Mouse (Mus musculus) intestine, embryonic 14.5 days (tissue): ENCODE data around the gene Stk10. TPM values are rescaled to one million over a fixed set of nuclear protein-coding genes. Genes with fewer than 3 reads are reported as not detected.
"Not testable (repeated sequence)": the region's sequence is repeated elsewhere in the genome, so short reads cannot be mapped to it uniquely, and the experiment has no call there.

Experiments
- ATAC-seq: fragments of 200-750 bp; cut with Nextera tagmentation; replicated peaks from 2 replicates; pipeline ENCODE4 v1.8.0; 2017; ENCODE audit warnings: low read depth, moderate number of reproducible peaks, moderate TSS enrichment, moderate library complexity; ENCODE audit not compliant: low FRiP score, low TSS enrichment
- DNase-seq: peaks from one replicate; pipeline ENCODE4 v3.0.0-alpha.2; 2018; ENCODE audit warnings: low spot score
- H3K27ac ChIP-seq: fragments of 300-500 bp; sonication (generic); 2 replicates; pipeline ENCODE4 v1.5.1; 2014; ENCODE audit warnings: low read depth, mild to moderate bottlenecking, control low read depth
- H3K27me3 ChIP-seq: fragments of 300-500 bp; sonication (generic); replicated peaks from 2 replicates; pipeline ENCODE4 v1.6.1; 2014; ENCODE audit warnings: low read length, control low read depth; ENCODE audit not compliant: control insufficient read depth, insufficient read depth
- H3K36me3 ChIP-seq: fragments of 300-500 bp; sonication (generic); 2 replicates; pipeline ENCODE4 v1.6.1; 2014; ENCODE audit warnings: low read length, control low read depth; ENCODE audit not compliant: control insufficient read depth, insufficient read depth
- H3K4me1 ChIP-seq: fragments of 300-500 bp; sonication (generic); replicated peaks from 2 replicates; pipeline ENCODE4 v1.6.1; 2014; ENCODE audit warnings: low read length, control low read depth, mixed read lengths; ENCODE audit not compliant: control insufficient read depth, insufficient read depth
- H3K4me2 ChIP-seq: fragments of 300-500 bp; sonication (generic); 2 replicates; pipeline ENCODE4 v1.6.1; 2014; ENCODE audit warnings: low read length
- H3K4me3 ChIP-seq: fragments of 300-500 bp; sonication (generic); 2 replicates; pipeline ENCODE4 v1.5.1; 2014; ENCODE audit warnings: low read depth, low read length, control low read depth, mixed read lengths
- H3K9ac ChIP-seq: fragments of 300-500 bp; sonication (generic); 2 replicates; pipeline ENCODE4 v1.6.1; 2014; ENCODE audit warnings: mild to moderate bottlenecking, low read length
- H3K9me3 ChIP-seq: fragments of 300-500 bp; sonication (generic); 2 replicates; pipeline ENCODE4 v1.6.1; 2016; ENCODE audit warnings: low read length, control low read depth; ENCODE audit not compliant: control insufficient read depth
- WGBS: fragments of 180-500 bp; shearing (Covaris S2); extraction: QIAGEN DNeasy Blood & Tissue Kit; methylation state at CpG from one replicate; pipeline ENCODE4 v1.1.7; 2014; 5-methylcytosine and 5-hydroxymethylcytosine counted together
- polyA plus RNA-seq: library from polyadenylated mRNA; unstranded; fragments of >200 nt; fragmentation: Nextera tagmentation; extraction: Ambion mirVana; gene quantifications from 2 replicates; pipeline ENCODE4 v1.2.1, GENCODE M21; 2014

Gene Stk10
- polyA plus RNA-seq, 1 experiment from 2014 or later: 3.0 TPM

- no peak overlapping the region for H3K4me3 ChIP-seq
- H3K4me2 ChIP-seq: no peak overlapping the region
- DNase-seq: no peak
- peaks cover 5% of the 10 kb centered on the region; the same call in 1 of the 2 replicates for H3K36me3 ChIP-seq
- 76% methylated on average over 2 of the region's 2 CpGs for WGBS
- ATAC-seq: no peak
- H3K9ac ChIP-seq: no peak overlapping the region
- no peaks in the 10 kb centered on the region for H3K27me3 ChIP-seq
- H3K27ac ChIP-seq: no peak overlapping the region
- H3K4me1 ChIP-seq: peaks cover 9% of the 10 kb centered on the region; the same call in 1 of the 2 replicates
- no peaks in the 10 kb centered on the region for H3K9me3 ChIP-seq
These were observed 37.8 kb upstream of the Stk10 start for GRCm38 (mm10) chr11:32495283-32495682.

GRCm38 (mm10) chr11:32498757-32499535 is 34.2 kb upstream of the Stk10 start:
- H3K4me3 ChIP-seq: no peak overlapping the region
- H3K9ac ChIP-seq: no peak overlapping the region
- no peak overlapping the region for H3K27ac ChIP-seq
- no peaks in the 10 kb centered on the region for H3K27me3 ChIP-seq
- H3K9me3 ChIP-seq: no peaks in the 10 kb centered on the region
- ATAC-seq (no peak), DNase-seq (no peak)
- H3K4me1 ChIP-seq: peaks cover 5% of the 10 kb centered on the region; the same call in 1 of the 2 replicates
- 87% methylated on average over 7 of the region's 7 CpGs for WGBS
- no peak overlapping the region for H3K4me2 ChIP-seq
- peaks cover 26% of the 10 kb centered on the region for H3K36me3 ChIP-seq

DNA sequence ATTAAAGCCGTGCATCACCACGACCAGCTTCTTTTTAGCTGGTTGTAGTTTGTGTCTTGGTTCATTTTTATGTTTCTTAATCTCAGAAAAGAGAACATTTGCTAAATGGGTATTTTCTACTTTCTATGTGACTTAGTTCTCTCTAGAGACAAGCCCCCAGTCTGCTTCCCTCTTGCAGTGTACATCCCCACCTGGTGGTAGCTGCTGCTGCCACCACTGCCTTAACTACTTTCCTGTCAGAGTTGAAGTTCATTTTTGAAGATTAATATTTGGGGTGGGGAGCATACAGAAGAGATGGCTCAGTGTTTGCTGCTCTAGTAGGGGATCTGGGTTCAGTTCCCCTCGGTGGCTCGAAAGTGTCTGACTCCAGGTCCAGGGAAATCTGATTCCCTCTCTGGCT is 33.2 kb upstream of the Stk10 start:
- ATAC-seq (no peak), DNase-seq (no peak)
- no peak overlapping the region for H3K27ac ChIP-seq
- H3K9ac ChIP-seq: no peak overlapping the region
- H3K4me2 ChIP-seq: no peak overlapping the region
- no peaks in the 10 kb centered on the region for H3K27me3 ChIP-seq
- no peak overlapping the region for H3K4me3 ChIP-seq
- no peaks in the 10 kb centered on the region for H3K9me3 ChIP-seq
- peaks cover 27% of the 10 kb centered on the region for H3K36me3 ChIP-seq
- WGBS: 91% methylated on average over 4 of the region's 4 CpGs
- H3K4me1 ChIP-seq: peaks cover 5% of the 10 kb centered on the region; the same call in 1 of the 2 replicates

GRCm38 (mm10) chr11:32503711-32504110 is 29.4 kb upstream of the Stk10 start:
- no peaks in the 10 kb centered on the region for H3K27me3 ChIP-seq
- H3K9ac ChIP-seq: no peak overlapping the region
- peaks cover under 1% of the 10 kb centered on the region; the same call in 1 of the 2 replicates for H3K4me1 ChIP-seq
- ATAC-seq: no peak
- H3K4me2 ChIP-seq: no peak overlapping the region
- no peaks in the 10 kb centered on the region for H3K9me3 ChIP-seq
- no peak for DNase-seq
- H3K4me3 ChIP-seq: no peak overlapping the region
- peaks cover 27% of the 10 kb centered on the region for H3K36me3 ChIP-seq
- 89% methylated on average over 2 of the region's 2 CpGs for WGBS
- H3K27ac ChIP-seq: no peak overlapping the region

DNA sequence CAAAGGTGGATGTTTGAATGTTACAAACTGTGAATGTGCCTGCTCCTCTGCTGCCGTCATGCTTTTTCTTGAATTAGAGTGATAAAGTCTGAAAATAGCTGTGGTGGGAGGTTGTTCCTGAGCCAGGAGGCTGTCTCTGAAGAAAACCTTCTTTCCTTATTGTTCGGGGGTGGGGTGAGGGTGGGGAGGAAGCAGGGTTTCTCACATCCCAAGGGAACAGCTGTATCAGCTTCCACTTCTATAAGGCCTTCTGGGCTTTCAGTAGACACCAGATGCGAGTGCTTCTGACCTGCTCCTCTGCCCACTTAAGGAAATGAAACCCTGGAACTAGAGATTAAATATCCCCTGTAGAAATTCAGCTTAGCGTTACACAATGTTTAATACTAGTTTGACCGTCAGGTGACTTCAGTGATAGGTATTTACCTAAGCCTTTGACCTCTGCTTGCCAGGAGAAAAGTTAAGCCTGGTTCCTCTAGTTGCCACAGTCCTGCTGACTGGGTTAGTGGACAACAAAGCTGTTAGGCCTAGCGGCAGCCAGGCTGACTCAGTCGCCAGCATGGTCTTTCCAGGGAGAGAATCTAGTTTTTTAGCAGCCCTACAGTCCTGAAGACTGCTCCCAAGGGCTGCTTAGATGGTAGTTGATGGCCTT is 27.9 kb upstream of the Stk10 start:
- H3K27me3 ChIP-seq: no peaks in the 10 kb centered on the region

GRCm38 (mm10) chr11:32510930-32511329 is 22.2 kb upstream of the Stk10 start:
- Histone ChIP-seq H3K36me3 (peaks cover 2% of the 10 kb centered on the region), H3K9me3 (no peaks in the 10 kb centered on the region), H3K27me3 (no peaks in the 10 kb centered on the region), H3K4me3 (no peak overlapping the region), H3K27ac (no peak overlapping the region), H3K4me1 (no peaks in the 10 kb centered on the region), H3K9ac (no peak overlapping the region), H3K4me2 (no peak overlapping the region)
- DNase-seq: no peak
- no peak for ATAC-seq
- 65% methylated on average over 1 of the region's 1 CpGs for WGBS

More for the DNA sequence above, 27.9 kb upstream of the Stk10 start:
- Histone ChIP-seq H3K9me3 (no peaks in the 10 kb centered on the region), H3K36me3 (peaks cover 23% of the 10 kb centered on the region), H3K4me1 (no peaks in the 10 kb centered on the region), H3K4me2 (no peak overlapping the region), H3K27ac (no peak overlapping the region), H3K4me3 (no peak overlapping the region), H3K9ac (no peak overlapping the region)
- 78% methylated on average over 7 of the region's 7 CpGs for WGBS
- ATAC-seq (no peak), DNase-seq (no peak)

GRCm38 (mm10) chr11:32514853-32515252 is 18.3 kb upstream of the Stk10 start:
- H3K9me3 ChIP-seq, ATAC-seq, DNase-seq, H3K9ac ChIP-seq, H3K27ac ChIP-seq, H3K4me1 ChIP-seq, H3K4me2 ChIP-seq, H3K4me3 ChIP-seq, H3K27me3 ChIP-seq: not testable (repeated sequence)
- H3K36me3 ChIP-seq: peaks cover 29% of the 10 kb centered on the region
- 95% methylated on average over 5 of the region's 5 CpGs for WGBS

DNA sequence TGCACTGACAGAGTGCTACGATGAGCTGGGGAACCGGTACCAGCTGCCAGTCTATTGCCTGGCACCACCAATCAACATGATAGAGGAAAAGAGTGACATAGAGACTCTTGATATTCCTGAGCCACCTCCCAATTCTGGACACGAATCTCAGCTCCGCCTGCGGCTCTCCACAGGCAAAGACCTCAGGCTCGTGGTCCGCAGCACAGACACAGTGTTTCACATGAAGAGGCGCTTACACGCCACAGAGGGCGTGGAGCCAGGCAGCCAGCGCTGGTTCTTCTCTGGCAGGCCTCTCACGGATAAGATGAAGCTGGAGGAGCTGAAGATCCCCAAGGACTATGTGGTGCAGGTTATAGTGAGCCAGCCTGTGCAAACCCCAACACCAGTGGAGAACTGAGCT is 17.0 kb upstream of the Stk10 start:
- no peaks in the 10 kb centered on the region for H3K27me3 ChIP-seq
- no peak for ATAC-seq
- WGBS: 91% methylated on average over 12 of the region's 12 CpGs

More for the DNA sequence above, 17.0 kb upstream of the Stk10 start:
- Histone ChIP-seq H3K4me3 (no peak overlapping the region), H3K9ac (no peak overlapping the region), H3K9me3 (no peaks in the 10 kb centered on the region), H3K4me2 (no peak overlapping the region), H3K4me1 (no peaks in the 10 kb centered on the region), H3K27ac (no peak overlapping the region), H3K36me3 (peaks cover 33% of the 10 kb centered on the region)
- no peak for DNase-seq
